Mouse (Mus musculus): ENCODE results near the gene Slc25a11.

The Slc25a11 gene

GRCm38 (mm10) chr11:70621972-70622814 is 25.1 kb downstream of the Slc25a11 start:
- peak; percentile 84 for DNase-seq (ENCODE audit: low read depth)

- DNase-seq (ENCODE audit: low read depth): no peak
These were observed 28.2 kb downstream of the Slc25a11 start, which contains the start of gene Chrne for GRCm38 (mm10) chr11:70619101-70619500. Chrne (minus strand) TSS chr11:70619216.

- peak; percentile 90 for DNase-seq (ENCODE audit: low read depth)
These were observed 31.7 kb downstream of the Slc25a11 start, which contains the start of gene 4930544D05Rik for GRCm38 (mm10) chr11:70615516-70616093. 4930544D05Rik (plus strand) TSS chr11:70615848.

- peak; percentile 93 for DNase-seq (ENCODE audit: low read depth)
These were observed 32.2 kb downstream of the Slc25a11 start for GRCm38 (mm10) chr11:70615074-70615473.

- DNase-seq (ENCODE audit: low read depth): no peak
These were observed 34.8 kb downstream of the Slc25a11 start for GRCm38 (mm10) chr11:70612505-70612904.

GRCm38 (mm10) chr11:70610752-70611151 is 36.5 kb downstream of the Slc25a11 start:
- DNase-seq (ENCODE audit: low read depth): no peak

GRCm38 (mm10) chr11:70608381-70609066 is 38.8 kb downstream of the Slc25a11 start:
- DNase-seq (ENCODE audit: low read depth): peak; percentile 54

GRCm38 (mm10) chr11:70607611-70608010 is 39.7 kb downstream of the Slc25a11 start:
- no peak for DNase-seq (ENCODE audit: low read depth)

- no peak for DNase-seq (ENCODE audit: low read depth)
These were observed 40.6 kb downstream of the Slc25a11 start for GRCm38 (mm10) chr11:70606717-70607116.

GRCm38 (mm10) chr11:70605024-70605566 is 42.2 kb downstream of the Slc25a11 start:
- peak; percentile 90 for DNase-seq (ENCODE audit: low read depth)

- no peak for DNase-seq (ENCODE audit: low read depth)
These were observed 48.8 kb downstream of the Slc25a11 start for GRCm38 (mm10) chr11:70598451-70598953.

- peak; percentile 60 for DNase-seq (ENCODE audit: low read depth)
These were observed 50.0 kb downstream of the Slc25a11 start for GRCm38 (mm10) chr11:70597301-70597700.

- peak; percentile 20 for DNase-seq (ENCODE audit: low read depth)
These were observed 51.2 kb downstream of the Slc25a11 start for GRCm38 (mm10) chr11:70596094-70596493.

- peak; percentile 62 for DNase-seq (ENCODE audit: low read depth)
These were observed 51.6 kb downstream of the Slc25a11 start for GRCm38 (mm10) chr11:70595638-70596037.

- peak; percentile 76 for DNase-seq (ENCODE audit: low read depth)
These were observed 52.9 kb downstream of the Slc25a11 start for GRCm38 (mm10) chr11:70594253-70594989.

Data from induced T-regulatory cell, adult 2 months (primary cell).